Mouse (Mus musculus) kidney, adult 2 months (tissue): Measurements from ENCODE around the gene Nmur1.

ENCODE experiments used
- CTCF ChIP-seq: fragments of 200-500 bp; conservative IDR thresholded peaks from 2 replicates; pipeline ENCODE4 v1.5.1; 2011; ENCODE audit warnings: low read depth, mild to moderate bottlenecking, control low read depth, low read length, moderate library complexity, mixed read lengths; ENCODE audit not compliant: insufficient read depth, insufficient read length
- POLR2A ChIP-seq: fragments of 200-500 bp; IDR thresholded peaks from one replicate; pipeline ENCODE4 v1.6.1; 2011; ENCODE audit warnings: low read depth, low read length, control low read depth

DNA sequence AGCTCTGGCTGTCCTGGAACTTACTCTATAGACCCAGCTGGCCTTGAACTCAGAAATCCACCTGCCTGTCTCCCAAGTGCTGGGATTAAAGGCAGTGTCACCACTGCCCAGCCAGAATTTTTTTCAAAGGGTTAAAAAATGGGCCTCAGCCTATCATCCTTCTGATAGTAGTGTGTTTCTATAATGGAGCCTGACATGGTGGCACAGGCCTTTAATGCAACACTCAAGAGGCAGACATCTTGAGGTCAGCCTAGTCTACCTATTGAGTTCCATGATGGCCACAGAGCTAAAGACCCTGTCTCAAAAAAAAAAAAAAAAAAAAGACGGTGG is 78.3 kb downstream of the Nmur1 start:
- TF ChIP-seq CTCF (no peak), POLR2A (no peak)
